Mouse (Mus musculus): ENCODE results near the gene Slc17a1.

GRCm38 (mm10) chr13:23913791-23914306 is 46.3 kb downstream of the Slc17a1 start:
- no peak for TF ChIP-seq POLR2A (IDR thresholded peaks at IDR 0.05; ENCODE audit: extremely low read depth, insufficient read depth, low read length)
- TF ChIP-seq CTCF (IDR thresholded peaks at IDR 0.05; ENCODE audit: low read depth, low read length), result no peak
